Mouse (Mus musculus): ENCODE results near the gene Mpnd. TPM values are rescaled to one million over a fixed set of nuclear protein-coding genes. Genes with fewer than 3 reads are reported as not detected.
"Not testable (repeated sequence)": the region's sequence is repeated elsewhere in the genome, so short reads cannot be mapped to it uniquely, and the experiment has no call there.

The Mpnd gene
- total RNA-seq, 2 experiments from 2014 or later = 5.4 to 7.8 TPM

GRCm38 (mm10) chr17:56034040-56034725 is 28.7 kb downstream of the Mpnd start:
- ATAC-seq (replicated peaks; ENCODE audit: low FRiP score, poor library complexity, severe bottlenecking) = no peak

- ATAC-seq (replicated peaks; ENCODE audit: low FRiP score, poor library complexity, severe bottlenecking) = no peak
Measured at GRCm38 (mm10) chr17:56034726-56035100, 29.2 kb downstream of the Mpnd start.

- ATAC-seq (replicated peaks; ENCODE audit: low FRiP score, poor library complexity, severe bottlenecking) = no peak
Measured at GRCm38 (mm10) chr17:56035216-56035615, 29.7 kb downstream of the Mpnd start.

- peak; percentile 82 for ATAC-seq (replicated peaks; ENCODE audit: low FRiP score, poor library complexity, severe bottlenecking)
Measured at GRCm38 (mm10) chr17:56036176-56036900, 30.8 kb downstream of the Mpnd start, which contains the start of gene Sh3gl1. Gene Sh3gl1, minus strand, starts transcription at chr17:56036635.

GRCm38 (mm10) chr17:56036901-56037287 is 31.4 kb downstream of the Mpnd start:
- ATAC-seq (replicated peaks; ENCODE audit: low FRiP score, poor library complexity, severe bottlenecking) = peak; percentile 3; the same call in 1 of the 2 replicates

- ATAC-seq (replicated peaks; ENCODE audit: low FRiP score, poor library complexity, severe bottlenecking) = no peak
Measured at GRCm38 (mm10) chr17:56038583-56039261, 33.2 kb downstream of the Mpnd start.

- ATAC-seq (replicated peaks; ENCODE audit: low FRiP score, poor library complexity, severe bottlenecking) = no peak
Measured at GRCm38 (mm10) chr17:56039345-56039744, 33.8 kb downstream of the Mpnd start.

- peak; percentile 77 for ATAC-seq (replicated peaks; ENCODE audit: low FRiP score, poor library complexity, severe bottlenecking)
Measured at GRCm38 (mm10) chr17:56040030-56040856, 34.7 kb downstream of the Mpnd start, which contains the start of gene Chaf1a. Gene Chaf1a, plus strand, starts transcription at chr17:56040439.

GRCm38 (mm10) chr17:56040857-56041163 is 35.3 kb downstream of the Mpnd start:
- ATAC-seq (replicated peaks; ENCODE audit: low FRiP score, poor library complexity, severe bottlenecking) = 0 out of 2 replicates have a peak, but pooled peaks have one; percentile 22

- no peak for ATAC-seq (replicated peaks; ENCODE audit: low FRiP score, poor library complexity, severe bottlenecking)
Measured at GRCm38 (mm10) chr17:56051369-56051768, 45.9 kb downstream of the Mpnd start.

- no peak for ATAC-seq (replicated peaks; ENCODE audit: low FRiP score, poor library complexity, severe bottlenecking)
Measured at GRCm38 (mm10) chr17:56054938-56055337, 49.4 kb downstream of the Mpnd start.

GRCm38 (mm10) chr17:56055945-56056678 is 50.6 kb downstream of the Mpnd start:
- ATAC-seq (replicated peaks; ENCODE audit: low FRiP score, poor library complexity, severe bottlenecking) = no peak

GRCm38 (mm10) chr17:56057381-56058120 is 52.0 kb downstream of the Mpnd start:
- no peak for ATAC-seq (replicated peaks; ENCODE audit: low FRiP score, poor library complexity, severe bottlenecking)

GRCm38 (mm10) chr17:56062081-56062480 is 56.6 kb downstream of the Mpnd start:
- no peak for ATAC-seq (replicated peaks; ENCODE audit: low FRiP score, poor library complexity, severe bottlenecking)

- ATAC-seq (replicated peaks; ENCODE audit: low FRiP score, poor library complexity, severe bottlenecking) = not testable (repeated sequence)
Measured at GRCm38 (mm10) chr17:56065715-56066114, 60.2 kb downstream of the Mpnd start.

Data from erythroblast, adult 5-6 weeks (primary cell).